Mouse (Mus musculus): ENCODE results near the gene Lrrc41. TPM values are rescaled to one million over a fixed set of nuclear protein-coding genes. Genes with fewer than 3 reads are reported as not detected.

The Lrrc41 gene
- polyA plus RNA-seq, 1 experiment from 2014 or later: 77.3 TPM

GRCm38 (mm10) chr4:116096291-116096690, 21.2 kb downstream of the Lrrc41 start:
- Histone ChIP-seq H3K4me3 (no peak overlapping the region), H3K4me2 (no peak overlapping the region), H3K27me3 (no peaks in the 10 kb centered on the region), H3K4me1 (replicated peaks) (no peaks in the 10 kb centered on the region), H3K27ac (replicated peaks) (no peak overlapping the region), H3K9me3 (no peaks in the 10 kb centered on the region), H3K9ac (no peak overlapping the region), H3K36me3 (peaks cover 80% of the 10 kb centered on the region)
- 93% methylated on average over 10 of the region's 10 CpGs for WGBS
- ATAC-seq (ENCODE audit: low FRiP score, low read depth): no peak

GRCm38 (mm10) chr4:116097211-116097610, 22.1 kb downstream of the Lrrc41 start:
- Histone ChIP-seq H3K4me1 (replicated peaks) (no peaks in the 10 kb centered on the region), H3K9me3 (no peaks in the 10 kb centered on the region), H3K36me3 (peaks cover 75% of the 10 kb centered on the region), H3K4me3 (no peak overlapping the region), H3K27me3 (no peaks in the 10 kb centered on the region), H3K4me2 (no peak overlapping the region), H3K9ac (no peak overlapping the region), H3K27ac (replicated peaks) (no peak overlapping the region)
- WGBS: 90% methylated on average over 8 of the region's 8 CpGs
- ATAC-seq (ENCODE audit: low FRiP score, low read depth): no peak

DNA sequence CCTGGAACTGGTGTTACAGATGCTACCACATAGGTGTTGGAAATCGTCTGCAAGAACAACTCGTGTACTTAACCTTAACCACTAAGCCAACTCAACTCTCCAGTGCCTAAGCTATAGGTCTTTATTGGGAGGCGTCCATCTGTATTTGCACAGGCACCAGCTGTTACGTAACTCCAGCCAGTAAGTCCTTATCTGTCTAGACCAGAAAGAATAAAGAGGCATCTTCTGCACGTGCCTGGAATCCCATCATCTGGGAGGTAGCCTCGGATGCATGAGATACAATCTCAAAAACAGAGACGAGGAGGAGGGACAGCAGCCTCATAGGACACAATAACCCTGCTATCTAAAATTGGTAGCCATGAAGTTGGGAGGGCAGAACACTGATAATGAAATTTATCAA, 25.9 kb downstream of the Lrrc41 start:
- Histone ChIP-seq H3K4me3 (no peak overlapping the region), H3K27me3 (no peaks in the 10 kb centered on the region), H3K4me2 (no peak overlapping the region), H3K9ac (no peak overlapping the region), H3K4me1 (replicated peaks) (no peaks in the 10 kb centered on the region), H3K9me3 (no peaks in the 10 kb centered on the region), H3K27ac (replicated peaks) (no peak overlapping the region), H3K36me3 (peaks cover 39% of the 10 kb centered on the region)
- WGBS: 86% methylated on average over 7 of the region's 7 CpGs
- ATAC-seq (ENCODE audit: low FRiP score, low read depth): no peak

DNA sequence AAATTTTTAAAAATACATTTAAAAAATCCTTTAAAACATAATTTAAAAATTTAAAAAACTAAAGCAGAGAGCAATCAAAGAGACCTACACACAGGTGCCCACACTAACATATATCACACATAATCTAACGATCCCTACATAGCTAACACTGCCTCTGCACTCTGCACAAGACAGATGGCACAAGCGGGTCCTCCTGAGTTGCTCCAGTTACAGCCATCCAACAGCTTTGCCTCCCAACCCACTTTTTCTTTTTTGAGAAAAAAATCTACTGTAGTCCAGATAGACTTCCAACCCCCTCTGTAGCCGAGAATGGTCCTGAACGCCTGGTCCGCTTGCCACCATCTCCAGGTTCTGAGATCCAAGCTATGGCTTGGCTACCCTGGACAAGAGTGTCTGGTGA, 30.2 kb downstream of the Lrrc41 start:
- no peaks in the 10 kb centered on the region for H3K27me3 ChIP-seq
- H3K9me3 ChIP-seq: no peaks in the 10 kb centered on the region
- no peaks in the 10 kb centered on the region for H3K4me1 ChIP-seq (replicated peaks)
- 96% methylated on average over 5 of the region's 5 CpGs for WGBS
- H3K4me3 ChIP-seq: no peak overlapping the region
- no peak overlapping the region for H3K9ac ChIP-seq
- no peak overlapping the region for H3K4me2 ChIP-seq
- no peak overlapping the region for H3K27ac ChIP-seq (replicated peaks)
- no peak for ATAC-seq (ENCODE audit: low FRiP score, low read depth)
- peaks cover 3% of the 10 kb centered on the region; the same call in 1 of the 2 replicates for H3K36me3 ChIP-seq

DNA sequence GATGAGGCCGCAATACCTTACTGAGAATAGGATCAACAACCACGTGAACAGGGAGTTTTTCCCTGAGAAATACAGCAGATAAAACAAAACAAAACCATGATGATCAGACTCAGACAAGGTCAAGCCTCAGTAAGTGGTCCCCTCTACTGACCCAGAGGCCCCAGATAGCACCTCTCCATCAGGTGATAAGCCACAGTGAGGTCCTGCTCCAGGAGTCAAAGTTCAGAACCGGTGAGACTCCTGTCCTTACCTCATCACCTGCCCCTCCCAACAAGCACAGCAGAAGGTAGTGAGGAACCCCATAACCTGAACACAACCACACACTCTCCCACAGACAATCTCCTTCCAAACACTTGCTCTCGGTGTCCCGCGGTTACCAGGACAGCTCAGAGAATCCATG, 35.6 kb downstream of the Lrrc41 start:
- no peak for ATAC-seq (ENCODE audit: low FRiP score, low read depth)
- Histone ChIP-seq H3K9me3 (no peaks in the 10 kb centered on the region), H3K9ac (no peak overlapping the region), H3K4me2 (no peak overlapping the region), H3K27ac (replicated peaks) (no peak overlapping the region), H3K36me3 (no peaks in the 10 kb centered on the region), H3K4me1 (replicated peaks) (no peaks in the 10 kb centered on the region), H3K27me3 (no peaks in the 10 kb centered on the region), H3K4me3 (no peak overlapping the region)
- WGBS: 98% methylated on average over 6 of the region's 6 CpGs

GRCm38 (mm10) chr4:116111486-116111885, 36.4 kb downstream of the Lrrc41 start:
- no peak for ATAC-seq (ENCODE audit: low FRiP score, low read depth)
- no peak overlapping the region for H3K27ac ChIP-seq (replicated peaks)

DNA sequence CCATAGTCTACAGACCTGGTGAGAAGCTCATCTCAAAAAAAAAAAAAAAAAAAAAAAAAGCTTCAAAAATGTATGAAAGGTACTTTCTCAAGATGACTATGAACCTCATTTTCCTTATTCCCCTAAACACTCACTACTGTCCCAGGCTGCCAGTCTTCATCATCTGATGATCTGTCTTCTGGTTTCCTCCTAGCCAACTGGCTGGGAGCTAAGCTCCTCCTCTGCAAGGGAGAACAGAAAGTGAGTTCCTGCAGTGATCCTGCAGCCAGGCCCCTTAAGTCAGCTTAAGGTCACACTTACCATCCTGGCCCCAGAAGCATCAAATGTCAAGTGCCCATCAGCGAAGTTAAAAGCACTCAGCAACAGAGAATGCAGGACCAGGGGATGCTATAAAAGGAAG, 47.7 kb downstream of the Lrrc41 start:
- WGBS: 5% methylated on average over 1 of the region's 1 CpGs
- H3K27me3 ChIP-seq: no peaks in the 10 kb centered on the region
- peak overlapping the region; percentile 77 for H3K4me2 ChIP-seq
- ATAC-seq (ENCODE audit: low FRiP score, low read depth): no peak
- peaks cover 19% of the 10 kb centered on the region for H3K4me1 ChIP-seq (replicated peaks)
- H3K9ac ChIP-seq: peak overlapping the region; percentile 54; the same call in 1 of the 2 replicates
- peak overlapping the region; percentile 57 for H3K4me3 ChIP-seq
- H3K9me3 ChIP-seq: no peaks in the 10 kb centered on the region
- no peak overlapping the region for H3K27ac ChIP-seq (replicated peaks)
- H3K36me3 ChIP-seq: no peaks in the 10 kb centered on the region

More at GRCm38 (mm10) chr4:116111486-116111885, 36.4 kb downstream of the Lrrc41 start:
- 51% methylated on average over 2 of the region's 2 CpGs for WGBS
- Histone ChIP-seq H3K4me1 (replicated peaks) (no peaks in the 10 kb centered on the region), H3K36me3 (no peaks in the 10 kb centered on the region), H3K4me2 (no peak overlapping the region), H3K9ac (no peak overlapping the region), H3K4me3 (no peak overlapping the region), H3K27me3 (no peaks in the 10 kb centered on the region), H3K9me3 (no peaks in the 10 kb centered on the region)

DNA sequence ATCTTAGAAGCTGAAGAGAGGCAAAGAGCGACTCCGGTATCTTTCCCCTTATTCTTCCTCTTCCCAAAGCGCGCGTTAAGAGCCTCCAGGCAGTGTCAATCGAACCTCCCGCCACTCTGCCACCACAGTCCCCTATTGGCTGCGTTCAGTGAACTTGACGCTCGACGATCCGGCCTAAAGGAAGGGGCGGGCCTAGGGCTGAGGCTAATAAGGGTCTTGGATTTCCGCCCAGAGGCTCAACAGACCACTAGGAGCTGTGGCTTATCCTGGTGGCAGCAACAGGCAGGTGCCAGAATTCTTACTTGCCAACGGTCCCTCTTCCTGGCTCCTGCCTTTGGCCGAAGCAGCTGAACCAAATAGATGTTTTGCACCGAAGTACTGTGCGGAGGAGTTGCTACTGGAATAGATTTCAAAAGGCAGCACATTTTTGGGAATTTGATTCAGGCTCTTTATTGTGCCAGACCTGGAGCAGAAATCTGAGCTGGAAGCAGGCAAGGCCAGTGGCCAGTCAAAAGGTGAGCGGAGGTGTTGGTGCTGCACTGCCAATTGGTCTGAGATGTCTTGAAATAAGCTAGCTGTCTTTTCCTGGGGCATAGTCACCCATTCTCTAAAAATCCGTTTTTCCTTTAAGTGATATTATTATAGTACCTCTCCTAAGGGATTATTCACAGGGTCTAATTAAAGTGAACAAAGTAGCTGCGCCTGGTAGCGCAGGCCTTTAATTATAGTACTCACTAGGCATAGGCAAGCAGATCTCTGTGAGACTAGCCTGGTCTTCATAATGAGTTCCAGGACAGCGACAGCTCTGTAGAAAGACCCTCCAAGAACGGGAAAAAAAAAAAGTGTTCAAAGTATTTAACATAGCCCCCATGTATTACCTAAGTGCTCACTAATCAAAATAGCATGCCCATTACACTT, 48.8 kb downstream of the Lrrc41 start, which contains the start of the genes Rad54l and Pomgnt1:
TSS of gene Rad54l (minus strand) at position 89 of the 918 bp plus-strand sequence.
TSS of gene Pomgnt1 (plus strand) at position 239 of the 918 bp plus-strand sequence.
- peak; percentile 97 for ATAC-seq (ENCODE audit: low FRiP score, low read depth)
- WGBS: 5% methylated on average over 24 of the region's 24 CpGs
- peaks cover 19% of the 10 kb centered on the region for H3K4me1 ChIP-seq (replicated peaks)
- H3K27ac ChIP-seq (replicated peaks): peak within 1 kb of the TSS; percentile 66
- no peaks in the 10 kb centered on the region for H3K36me3 ChIP-seq
- no peaks in the 10 kb centered on the region for H3K9me3 ChIP-seq
- peak within 1 kb of the TSS; percentile 54 for H3K9ac ChIP-seq
- H3K27me3 ChIP-seq: no peaks in the 10 kb centered on the region
- H3K4me3 ChIP-seq: peak within 1 kb of the TSS; percentile 57
- peak within 1 kb of the TSS; percentile 77 for H3K4me2 ChIP-seq

DNA sequence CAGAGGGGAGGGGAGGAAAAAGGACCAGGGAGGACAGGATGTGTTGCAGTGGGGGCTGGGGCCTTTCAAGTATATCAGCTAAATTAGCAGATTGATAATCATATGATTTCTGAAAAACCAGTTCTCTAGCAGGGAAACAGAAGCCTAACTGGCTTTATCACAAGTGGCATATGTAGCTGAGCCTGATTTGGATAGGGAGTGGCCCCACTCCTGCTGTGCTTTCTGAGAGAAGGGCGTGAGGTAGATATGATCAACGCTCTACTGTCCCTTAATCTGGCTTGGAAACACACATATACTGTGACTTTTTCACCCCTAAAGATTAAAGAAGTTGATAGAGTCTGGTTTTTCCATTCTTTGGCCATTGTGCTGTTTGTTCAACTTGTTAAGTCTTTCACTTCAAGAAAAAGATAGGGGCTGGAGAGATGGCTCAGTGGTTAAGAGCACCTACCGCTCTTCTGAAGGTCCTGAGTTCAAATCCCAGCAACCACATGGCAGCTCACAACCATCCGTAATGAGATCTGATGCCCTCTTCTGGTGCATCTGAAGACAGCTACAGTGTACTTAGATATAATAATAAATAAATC, 50.8 kb downstream of the Lrrc41 start:
- H3K4me1 ChIP-seq (replicated peaks): peaks cover 19% of the 10 kb centered on the region
- no peak for ATAC-seq (ENCODE audit: low FRiP score, low read depth)
- 97% methylated on average over 4 of the region's 4 CpGs for WGBS
- H3K9ac ChIP-seq: no peak overlapping the region
- H3K27ac ChIP-seq (replicated peaks): no peak overlapping the region
- H3K9me3 ChIP-seq: no peaks in the 10 kb centered on the region
- no peak overlapping the region for H3K4me3 ChIP-seq
- H3K27me3 ChIP-seq: no peaks in the 10 kb centered on the region
- H3K4me2 ChIP-seq: no peak overlapping the region
- H3K36me3 ChIP-seq: no peaks in the 10 kb centered on the region

- no peak for ATAC-seq (ENCODE audit: low FRiP score, low read depth)
- Histone ChIP-seq H3K4me2 (no peak overlapping the region), H3K4me3 (no peak overlapping the region), H3K9ac (no peak overlapping the region), H3K27ac (replicated peaks) (no peak overlapping the region), H3K27me3 (no peaks in the 10 kb centered on the region), H3K4me1 (replicated peaks) (peaks cover 16% of the 10 kb centered on the region), H3K9me3 (no peaks in the 10 kb centered on the region), H3K36me3 (no peaks in the 10 kb centered on the region)
- WGBS: 48% methylated on average over 6 of the region's 6 CpGs
These were observed 52.9 kb downstream of the Lrrc41 start for GRCm38 (mm10) chr4:116127956-116128355.

GRCm38 (mm10) chr4:116133126-116133525, 58.1 kb downstream of the Lrrc41 start:
- H3K4me3 ChIP-seq: no peak overlapping the region
- H3K27me3 ChIP-seq: no peaks in the 10 kb centered on the region
- H3K36me3 ChIP-seq: no peaks in the 10 kb centered on the region
- no peak overlapping the region for H3K4me2 ChIP-seq
- no peaks in the 10 kb centered on the region for H3K9me3 ChIP-seq
- ATAC-seq (ENCODE audit: low FRiP score, low read depth): no peak
- no peak overlapping the region for H3K9ac ChIP-seq
- 86% methylated on average over 4 of the region's 4 CpGs for WGBS
- H3K4me1 ChIP-seq (replicated peaks): no peaks in the 10 kb centered on the region
- H3K27ac ChIP-seq (replicated peaks): no peak overlapping the region

DNA sequence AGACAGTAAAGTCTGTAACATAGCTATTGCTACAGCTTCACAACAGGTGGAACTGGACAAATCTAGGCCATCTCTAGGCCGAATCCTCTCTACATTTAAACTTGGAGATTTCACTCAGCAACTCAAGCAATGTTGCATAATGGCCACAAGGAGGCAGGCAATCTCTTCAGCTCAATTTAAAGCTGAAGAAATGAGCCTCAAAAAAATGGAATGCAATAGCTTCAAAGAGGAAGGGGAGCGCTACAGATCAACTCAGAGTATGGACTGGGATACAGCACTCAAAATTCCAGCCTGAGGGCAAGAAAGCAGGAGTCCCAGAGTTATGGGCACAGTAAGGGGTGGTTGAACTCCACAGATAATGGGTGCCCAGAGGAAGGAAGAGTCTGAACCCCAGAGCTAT, 59.9 kb downstream of the Lrrc41 start:
- 27% methylated on average over 2 of the region's 2 CpGs for WGBS
- H3K4me1 ChIP-seq (replicated peaks): no peaks in the 10 kb centered on the region
- H3K36me3 ChIP-seq: no peaks in the 10 kb centered on the region
- ATAC-seq (ENCODE audit: low FRiP score, low read depth): peak; percentile 66; the same call in 1 of the 2 replicates
- no peak overlapping the region for H3K9ac ChIP-seq
- H3K4me3 ChIP-seq: no peak overlapping the region
- H3K4me2 ChIP-seq: no peak overlapping the region
- no peaks in the 10 kb centered on the region for H3K9me3 ChIP-seq
- no peak overlapping the region for H3K27ac ChIP-seq (replicated peaks)
- H3K27me3 ChIP-seq: no peaks in the 10 kb centered on the region

Measured in hindbrain, embryonic 15.5 days (tissue).